Mouse (Mus musculus): ENCODE measurements around the gene Arhgef26. TPM values are rescaled to one million over a fixed set of nuclear protein-coding genes. Genes with fewer than 3 reads are reported as not detected.

The Arhgef26 gene
- polyA plus RNA-seq, 1 experiment from 2014 or later, result 8.8 TPM

DNA sequence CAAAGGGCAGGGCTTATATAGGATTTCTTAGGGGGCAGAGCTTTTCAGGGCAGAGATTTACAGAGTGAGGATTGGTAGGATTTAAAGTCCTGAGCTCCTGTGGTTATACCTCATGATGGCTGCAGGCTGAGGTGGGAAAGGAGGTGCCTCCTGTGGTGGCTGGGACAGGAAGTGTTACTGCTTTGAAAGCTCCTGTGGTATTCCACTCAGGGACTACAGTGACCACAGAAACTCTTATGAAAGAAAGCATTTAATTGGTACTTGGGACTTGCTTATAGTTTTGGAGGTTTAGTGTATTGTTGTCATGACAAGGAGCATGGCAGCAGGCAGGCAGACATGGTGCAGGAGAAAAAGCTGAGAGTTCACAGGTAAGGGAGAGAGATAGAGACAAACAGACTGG lies 97.8 kb downstream of the Arhgef26 start:
- DNase-seq (ENCODE audit: low spot score), result no peak

DNA sequence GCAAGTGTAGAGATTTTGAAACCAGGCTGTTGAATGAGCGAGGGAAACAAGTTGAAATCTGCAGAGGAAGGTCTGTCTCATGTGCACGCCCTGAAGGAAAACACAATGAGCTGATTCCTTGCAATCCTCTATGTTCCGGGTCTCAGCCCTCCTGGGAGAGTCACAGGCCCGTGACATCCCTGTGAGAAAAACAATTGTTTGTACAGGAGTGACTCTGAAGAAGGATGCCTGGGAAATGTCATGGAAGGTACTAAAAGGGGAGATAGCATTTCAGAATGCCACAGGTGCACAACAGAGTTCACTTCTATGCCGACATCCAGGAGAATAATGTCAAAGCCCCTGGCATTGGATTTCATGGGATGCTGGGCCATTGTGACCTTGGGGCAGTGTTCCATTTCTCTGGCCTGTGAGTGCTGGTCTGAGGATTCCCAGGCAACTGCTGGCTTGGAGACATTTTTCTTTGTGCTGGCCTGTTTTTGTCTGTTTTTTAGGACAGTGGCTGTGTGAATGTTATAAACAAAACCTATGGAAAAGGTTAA lies 102.4 kb downstream of the Arhgef26 start:
- H3K4me1 ChIP-seq (replicated peaks; ENCODE audit: insufficient read depth, low read length), result no peaks in the 10 kb centered on the region
- no peaks in the 10 kb centered on the region for H3K27me3 ChIP-seq (ENCODE audit: insufficient read depth, low read length)
- H3K36me3 ChIP-seq (ENCODE audit: insufficient read depth, low read length), result 0 out of 2 replicates have a peak, but pooled peaks cover 3% of the 10 kb centered on the region
- peak; percentile 78 for DNase-seq (ENCODE audit: low spot score)
- H3K27ac ChIP-seq, result 0 out of 2 replicates have a peak overlapping the region, but pooled peaks have one; percentile 10
- no peak overlapping the region for H3K9ac ChIP-seq (ENCODE audit: low read depth, low read length)
- H3K4me2 ChIP-seq (ENCODE audit: low read length), result no peak overlapping the region
- peak; percentile 73 for ATAC-seq (replicated peaks; ENCODE audit: low FRiP score, low read depth)
- no peaks in the 10 kb centered on the region for H3K9me3 ChIP-seq (replicated peaks; ENCODE audit: low read length)
- no peak for TF ChIP-seq CTCF (IDR thresholded peaks at IDR 0.05; ENCODE audit: low read depth)
- H3K4me3 ChIP-seq (replicated peaks; ENCODE audit: low read depth, low read length), result no peak overlapping the region
- 25% methylated on average over 5 of the region's 5 CpGs for WGBS

More for the DNA sequence above, 97.8 kb downstream of the Arhgef26 start:
- no peaks in the 10 kb centered on the region for H3K4me1 ChIP-seq (replicated peaks; ENCODE audit: insufficient read depth, low read length)
- H3K4me3 ChIP-seq (replicated peaks; ENCODE audit: low read depth, low read length), result no peak overlapping the region
- no peaks in the 10 kb centered on the region for H3K9me3 ChIP-seq (replicated peaks; ENCODE audit: low read length)
- H3K36me3 ChIP-seq (ENCODE audit: insufficient read depth, low read length), result 0 out of 2 replicates have a peak, but pooled peaks cover 3% of the 10 kb centered on the region
- no peak for TF ChIP-seq CTCF (IDR thresholded peaks at IDR 0.05; ENCODE audit: low read depth)
- no peaks in the 10 kb centered on the region for H3K27me3 ChIP-seq (ENCODE audit: insufficient read depth, low read length)
- H3K27ac ChIP-seq, result no peak overlapping the region
- H3K9ac ChIP-seq (ENCODE audit: low read depth, low read length), result no peak overlapping the region
- no peak for ATAC-seq (replicated peaks; ENCODE audit: low FRiP score, low read depth)
- H3K4me2 ChIP-seq (ENCODE audit: low read length), result no peak overlapping the region

DNA sequence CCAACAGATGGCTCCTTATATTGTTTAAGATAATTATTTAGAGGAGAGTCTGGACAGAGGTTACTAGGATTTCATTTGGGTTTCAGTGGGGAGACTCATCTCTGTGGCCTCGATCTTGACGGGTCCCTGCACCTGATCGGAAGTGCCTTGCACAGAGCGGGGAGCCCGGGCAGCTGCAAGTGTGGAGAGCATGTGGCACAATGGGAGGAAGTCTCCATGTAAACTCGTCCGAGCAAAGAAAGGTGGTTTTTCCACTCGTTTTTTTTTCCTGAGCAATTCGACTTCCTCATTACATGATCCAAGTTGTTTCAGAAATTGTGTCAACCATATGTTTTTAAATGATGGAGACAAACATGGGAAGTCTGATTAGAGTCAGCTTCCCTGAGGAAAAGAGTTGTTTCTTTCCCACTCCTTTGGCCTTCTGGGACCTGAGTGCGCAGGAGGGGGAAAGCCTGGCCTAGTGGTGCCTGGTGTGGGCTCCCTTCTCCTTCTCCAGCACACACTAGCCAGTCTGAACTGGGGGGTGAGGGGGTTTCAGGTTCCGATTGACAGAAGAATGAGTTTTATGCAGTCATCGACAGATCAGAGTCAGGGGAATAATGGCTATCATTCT lies 105.5 kb downstream of the Arhgef26 start:
- no peaks in the 10 kb centered on the region for H3K9me3 ChIP-seq (replicated peaks; ENCODE audit: low read length)
- H3K36me3 ChIP-seq (ENCODE audit: insufficient read depth, low read length), result no peaks in the 10 kb centered on the region
- H3K4me1 ChIP-seq (replicated peaks; ENCODE audit: insufficient read depth, low read length), result no peaks in the 10 kb centered on the region
- DNase-seq (ENCODE audit: low spot score) (no peak), ATAC-seq (replicated peaks; ENCODE audit: low FRiP score, low read depth) (no peak)
- no peak overlapping the region for H3K9ac ChIP-seq (ENCODE audit: low read depth, low read length)
- no peak overlapping the region for H3K4me3 ChIP-seq (replicated peaks; ENCODE audit: low read depth, low read length)
- H3K27me3 ChIP-seq (ENCODE audit: insufficient read depth, low read length), result no peaks in the 10 kb centered on the region
- H3K27ac ChIP-seq, result 0 out of 2 replicates have a peak overlapping the region, but pooled peaks have one; percentile 19
- 67% methylated on average over 12 of the region's 12 CpGs for WGBS
- no peak overlapping the region for H3K4me2 ChIP-seq (ENCODE audit: low read length)
- TF ChIP-seq CTCF (IDR thresholded peaks at IDR 0.05; ENCODE audit: low read depth), result no peak

- H3K27me3 ChIP-seq (ENCODE audit: insufficient read depth, low read length), result no peaks in the 10 kb centered on the region
- WGBS, result 63% methylated on average over 7 of the region's 7 CpGs
- no peak overlapping the region for H3K27ac ChIP-seq
- H3K4me3 ChIP-seq (replicated peaks; ENCODE audit: low read depth, low read length), result no peak overlapping the region
- no peak overlapping the region for H3K9ac ChIP-seq (ENCODE audit: low read depth, low read length)
- TF ChIP-seq CTCF (IDR thresholded peaks at IDR 0.05; ENCODE audit: low read depth), result no peak
- H3K4me1 ChIP-seq (replicated peaks; ENCODE audit: insufficient read depth, low read length), result no peaks in the 10 kb centered on the region
- no peaks in the 10 kb centered on the region for H3K36me3 ChIP-seq (ENCODE audit: insufficient read depth, low read length)
- DNase-seq (ENCODE audit: low spot score), result no peak
- no peak for ATAC-seq (replicated peaks; ENCODE audit: low FRiP score, low read depth)
- H3K4me2 ChIP-seq (ENCODE audit: low read length), result no peak overlapping the region
- H3K9me3 ChIP-seq (replicated peaks; ENCODE audit: low read length), result no peaks in the 10 kb centered on the region
Measured at GRCm38 (mm10) chr3:62446271-62446670, 108.1 kb downstream of the Arhgef26 start.

GRCm38 (mm10) chr3:62447151-62447550 lies 109.0 kb downstream of the Arhgef26 start:
- ATAC-seq (replicated peaks; ENCODE audit: low FRiP score, low read depth) (no peak), DNase-seq (ENCODE audit: low spot score) (no peak)
- no peaks in the 10 kb centered on the region for H3K27me3 ChIP-seq (ENCODE audit: insufficient read depth, low read length)
- no peaks in the 10 kb centered on the region for H3K4me1 ChIP-seq (replicated peaks; ENCODE audit: insufficient read depth, low read length)
- H3K9ac ChIP-seq (ENCODE audit: low read depth, low read length), result no peak overlapping the region
- H3K4me2 ChIP-seq (ENCODE audit: low read length), result no peak overlapping the region
- WGBS, result 58% methylated on average over 8 of the region's 8 CpGs
- no peak overlapping the region for H3K4me3 ChIP-seq (replicated peaks; ENCODE audit: low read depth, low read length)
- no peaks in the 10 kb centered on the region for H3K36me3 ChIP-seq (ENCODE audit: insufficient read depth, low read length)
- H3K27ac ChIP-seq, result no peak overlapping the region
- no peaks in the 10 kb centered on the region for H3K9me3 ChIP-seq (replicated peaks; ENCODE audit: low read length)
- TF ChIP-seq CTCF (IDR thresholded peaks at IDR 0.05; ENCODE audit: low read depth), result no peak

- Histone ChIP-seq H3K4me1 (replicated peaks; ENCODE audit: insufficient read depth, low read length) (no peaks in the 10 kb centered on the region), H3K27me3 (ENCODE audit: insufficient read depth, low read length) (no peaks in the 10 kb centered on the region), H3K27ac (no peak overlapping the region), H3K9ac (ENCODE audit: low read depth, low read length) (no peak overlapping the region), H3K4me3 (replicated peaks; ENCODE audit: low read depth, low read length) (no peak overlapping the region), H3K36me3 (ENCODE audit: insufficient read depth, low read length) (no peaks in the 10 kb centered on the region), H3K9me3 (replicated peaks; ENCODE audit: low read length) (no peaks in the 10 kb centered on the region), H3K4me2 (ENCODE audit: low read length) (no peak overlapping the region)
- DNase-seq (ENCODE audit: low spot score), result no peak
- 89% methylated on average over 4 of the region's 4 CpGs for WGBS
- peak; percentile 22; the same call in 1 of the 2 replicates for TF ChIP-seq CTCF (IDR thresholded peaks at IDR 0.05; ENCODE audit: low read depth)
- no peak for ATAC-seq (replicated peaks; ENCODE audit: low FRiP score, low read depth)
Measured at GRCm38 (mm10) chr3:62449871-62450496, 111.8 kb downstream of the Arhgef26 start.

All from kidney, postnatal 0 days (tissue).